Mouse (Mus musculus) embryonic facial prominence, embryonic 11.5 days (tissue): Measurements from ENCODE around the gene Olfr282. TPM values are rescaled to one million over a fixed set of nuclear protein-coding genes. Genes with fewer than 3 reads are reported as not detected.

ENCODE experiments used
- ATAC-seq: fragments of 200-750 bp; cut with Nextera tagmentation; replicated peaks from 2 replicates; pipeline ENCODE4 v1.8.0; 2017; ENCODE audit warnings: low read depth; ENCODE audit not compliant: insufficient number of reproducible peaks, low FRiP score, low TSS enrichment
- DNase-seq: peaks from one replicate; pipeline ENCODE4 v3.0.0-alpha.2; 2015; ENCODE audit warnings: low spot score
- H3K27ac ChIP-seq: fragments of 300-500 bp; sonication (generic); replicated peaks from 2 replicates; pipeline ENCODE4 v1.5.1; 2014; ENCODE audit warnings: mild to moderate bottlenecking, low read depth, low read length, control low read depth
- H3K27me3 ChIP-seq: fragments of 300-500 bp; sonication (generic); 2 replicates; pipeline ENCODE4 v1.6.1; 2014; ENCODE audit warnings: mild to moderate bottlenecking, low read length, moderate library complexity, mixed read lengths; ENCODE audit not compliant: control insufficient read depth, insufficient read depth
- H3K36me3 ChIP-seq: fragments of 300-500 bp; sonication (generic); replicated peaks from 2 replicates; pipeline ENCODE4 v1.6.1; 2014; ENCODE audit warnings: low read depth, mild to moderate bottlenecking, low read length, moderate library complexity, mixed read lengths; ENCODE audit not compliant: control insufficient read depth, insufficient read depth
- H3K4me1 ChIP-seq: fragments of 300-500 bp; sonication (generic); 2 replicates; pipeline ENCODE4 v1.6.1; 2014; ENCODE audit warnings: low read length, mixed read lengths; ENCODE audit not compliant: control insufficient read depth, insufficient read depth
- H3K4me2 ChIP-seq: fragments of 300-500 bp; sonication (generic); 2 replicates; pipeline ENCODE4 v1.6.1; 2014; ENCODE audit warnings: low read depth, mild to moderate bottlenecking, control low read depth, low read length, moderate library complexity
- H3K4me3 ChIP-seq: fragments of 300-500 bp; sonication (generic); 2 replicates; pipeline ENCODE4 v1.5.1; 2014; ENCODE audit warnings: low read depth, low read length, control low read depth
- H3K9ac ChIP-seq: fragments of 300-500 bp; sonication (generic); replicated peaks from 2 replicates; pipeline ENCODE4 v1.6.1; 2014; ENCODE audit warnings: mild to moderate bottlenecking, control low read depth, low read length
- H3K9me3 ChIP-seq: fragments of 300-500 bp; sonication (generic); replicated peaks from 2 replicates; pipeline ENCODE4 v1.6.1; 2016; ENCODE audit warnings: mild to moderate bottlenecking, low read length, inconsistent platforms, mixed read lengths; ENCODE audit not compliant: control insufficient read depth
- WGBS: fragments of 180-500 bp; shearing (Covaris S2); extraction: QIAGEN DNeasy Blood & Tissue Kit; methylation state at CpG from one replicate; pipeline ENCODE4 v1.1.7; 2014; 5-methylcytosine and 5-hydroxymethylcytosine counted together
- polyA plus RNA-seq: library from polyadenylated mRNA; unstranded; fragments of >200 nt; fragmentation: Nextera tagmentation; extraction: Ambion mirVana; gene quantifications from 2 replicates; pipeline ENCODE4 v1.2.1, GENCODE M21; 2014

Olfr282 gene
- polyA plus RNA-seq, 1 experiment from 2014 or later, result not detected

GRCm38 (mm10) chr15:98475382-98475781 lies 44.4 kb downstream of the Olfr282 start:
- ATAC-seq, result no peak
- no peak overlapping the region for H3K4me2 ChIP-seq
- H3K27ac ChIP-seq, result no peak overlapping the region
- no peak overlapping the region for H3K9ac ChIP-seq
- no peaks in the 10 kb centered on the region for H3K36me3 ChIP-seq
- H3K4me3 ChIP-seq, result no peak overlapping the region
- WGBS, result 46% methylated on average over 10 of the region's 10 CpGs
- no peaks in the 10 kb centered on the region for H3K9me3 ChIP-seq
- H3K27me3 ChIP-seq, result no peaks in the 10 kb centered on the region
- peak; percentile 58 for DNase-seq
- H3K4me1 ChIP-seq, result no peaks in the 10 kb centered on the region

DNA sequence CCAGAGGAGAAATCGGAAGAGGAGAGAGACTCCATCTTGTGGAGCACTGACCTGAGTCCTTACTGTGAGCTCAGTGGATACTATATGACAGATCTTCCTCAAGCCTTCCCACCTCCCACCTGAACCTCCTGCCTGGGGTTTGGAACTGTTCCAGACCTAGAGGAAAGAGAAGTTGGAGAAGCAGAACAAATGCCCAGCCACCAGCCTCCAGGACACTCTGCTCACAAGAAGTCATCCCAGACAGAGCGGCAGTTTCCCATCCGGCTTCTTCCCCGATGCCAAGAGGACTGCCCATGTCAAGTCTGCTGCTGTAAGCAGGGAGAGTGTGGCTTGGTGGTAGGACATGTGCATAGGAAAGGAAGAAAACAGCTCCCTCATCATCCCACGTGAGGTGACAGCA lies 45.3 kb downstream of the Olfr282 start:
- ATAC-seq (no peak), DNase-seq (no peak)
- no peak overlapping the region for H3K4me3 ChIP-seq
- H3K27me3 ChIP-seq, result no peaks in the 10 kb centered on the region
- H3K4me1 ChIP-seq, result no peaks in the 10 kb centered on the region
- no peak overlapping the region for H3K4me2 ChIP-seq
- H3K36me3 ChIP-seq, result no peaks in the 10 kb centered on the region
- no peak overlapping the region for H3K27ac ChIP-seq
- 84% methylated on average over 5 of the region's 5 CpGs for WGBS
- H3K9ac ChIP-seq, result no peak overlapping the region
- no peaks in the 10 kb centered on the region for H3K9me3 ChIP-seq

- Histone ChIP-seq H3K27ac (no peak overlapping the region), H3K9ac (no peak overlapping the region), H3K4me1 (no peaks in the 10 kb centered on the region), H3K27me3 (no peaks in the 10 kb centered on the region), H3K4me3 (no peak overlapping the region), H3K36me3 (no peaks in the 10 kb centered on the region), H3K4me2 (no peak overlapping the region), H3K9me3 (no peaks in the 10 kb centered on the region)
- 71% methylated on average over 7 of the region's 7 CpGs for WGBS
- DNase-seq (no peak), ATAC-seq (no peak)
Measured at GRCm38 (mm10) chr15:98479568-98480102, 48.6 kb downstream of the Olfr282 start.

- no peaks in the 10 kb centered on the region for H3K9me3 ChIP-seq
- H3K4me2 ChIP-seq, result no peak within 1 kb of the TSS
- ATAC-seq, result no peak
- no peak for DNase-seq
- no peak within 1 kb of the TSS for H3K9ac ChIP-seq
- no peaks in the 10 kb centered on the region for H3K27me3 ChIP-seq
- H3K4me1 ChIP-seq, result no peaks in the 10 kb centered on the region
- WGBS, result 67% methylated on average over 3 of the region's 3 CpGs
- no peak within 1 kb of the TSS for H3K4me3 ChIP-seq
- no peak within 1 kb of the TSS for H3K27ac ChIP-seq
- H3K36me3 ChIP-seq, result no peaks in the 10 kb centered on the region
Measured at GRCm38 (mm10) chr15:98482701-98483100, 51.7 kb downstream of the Olfr282 start, which contains the start of gene Lalba. Lalba (minus strand) TSS chr15:98482721.

DNA sequence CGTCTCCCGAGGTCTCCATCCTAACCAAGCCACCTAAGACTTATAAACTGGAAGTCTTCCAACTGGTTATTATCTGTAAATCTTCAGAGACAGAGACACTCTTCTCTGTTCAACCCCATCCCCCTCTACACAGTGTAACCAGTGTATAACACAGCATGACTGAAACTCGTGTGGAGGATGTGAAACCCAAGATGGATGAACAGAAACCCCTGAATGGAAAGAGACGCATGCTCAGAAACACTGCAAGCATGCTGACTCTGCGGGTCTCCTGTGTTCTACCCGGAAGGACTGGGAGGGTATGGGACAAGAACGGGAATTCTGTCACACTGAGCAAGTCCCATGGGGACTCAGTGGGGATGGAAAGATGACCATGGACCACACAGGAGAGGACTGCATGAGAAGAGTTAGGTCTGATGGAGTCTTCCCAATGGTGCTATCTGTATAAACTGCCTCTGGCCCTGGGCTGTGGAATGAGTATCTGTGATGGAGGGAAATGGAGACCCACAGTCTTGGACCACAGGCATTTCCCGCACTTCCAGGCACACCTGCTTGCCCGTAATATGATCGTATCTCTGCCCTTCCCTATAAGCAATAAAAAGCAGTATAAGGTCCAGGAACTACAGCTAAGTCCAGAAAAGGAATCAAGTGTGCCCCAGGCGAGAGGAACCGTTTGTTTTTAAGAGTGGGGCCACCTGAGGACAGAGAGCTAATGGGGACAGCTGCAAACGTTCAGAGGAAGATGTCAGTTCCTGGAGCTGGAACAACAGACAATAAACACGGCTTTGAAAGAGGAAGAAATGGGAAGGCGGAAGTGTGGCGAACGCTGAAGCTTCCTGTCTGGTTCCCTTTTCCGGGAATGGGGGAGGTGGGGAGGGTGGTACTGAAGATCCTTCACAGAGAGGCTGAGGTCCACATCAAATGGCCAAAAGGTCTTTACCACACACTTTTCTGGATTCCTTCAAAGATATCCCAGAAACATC lies 53.2 kb downstream of the Olfr282 start:
- WGBS, result 70% methylated on average over 18 of the region's 18 CpGs
- no peak overlapping the region for H3K9ac ChIP-seq
- H3K4me2 ChIP-seq, result no peak overlapping the region
- no peak for DNase-seq
- H3K27me3 ChIP-seq, result no peaks in the 10 kb centered on the region
- H3K4me3 ChIP-seq, result no peak overlapping the region
- no peak overlapping the region for H3K27ac ChIP-seq
- no peaks in the 10 kb centered on the region for H3K36me3 ChIP-seq
- no peaks in the 10 kb centered on the region for H3K9me3 ChIP-seq
- H3K4me1 ChIP-seq, result no peaks in the 10 kb centered on the region
- no peak for ATAC-seq

- H3K4me1 ChIP-seq, result no peaks in the 10 kb centered on the region
- no peaks in the 10 kb centered on the region for H3K27me3 ChIP-seq
- no peak overlapping the region for H3K4me2 ChIP-seq
- no peak overlapping the region for H3K9ac ChIP-seq
- H3K27ac ChIP-seq, result no peak overlapping the region
- ATAC-seq, result no peak
- DNase-seq, result no peak
- H3K36me3 ChIP-seq, result no peaks in the 10 kb centered on the region
- 93% methylated on average over 8 of the region's 8 CpGs for WGBS
- no peak overlapping the region for H3K4me3 ChIP-seq
- H3K9me3 ChIP-seq, result no peaks in the 10 kb centered on the region
Measured at GRCm38 (mm10) chr15:98486433-98487021, 55.5 kb downstream of the Olfr282 start.
